Comparison of ENCODE assay signal across 17 mouse cellular contexts in genomic region chr10:92453550-92453949, GRCm38 (mm10).
"Had no signal": no experiment of that assay in that cellular context is flagged by ENCODE, and none has a peak within 500 bp of the region (broad histone marks: within the 10 kb centered on the region; RNA-seq: fewer than 3 reads in every experiment).

No protein-coding gene starts in this region.

- H3K27me3 ChIP-seq: liver, embryonic 13.5 days; midbrain, embryonic 13.5 days; neural tube, embryonic 13.5 days; stomach, embryonic 15.5 days had no signal

- H3K4me1 ChIP-seq: liver, embryonic 13.5 days; midbrain, embryonic 10.5 days; midbrain, embryonic 13.5 days; neural tube, embryonic 13.5 days; stomach, embryonic 15.5 days had no signal

- H3K4me3 ChIP-seq: left cerebral cortex, adult 2 months; liver, embryonic 13.5 days; midbrain, embryonic 10.5 days; midbrain, embryonic 13.5 days; myocyte; neural tube, embryonic 13.5 days; stomach, embryonic 15.5 days had no signal

- H3K4me2 ChIP-seq: liver, embryonic 13.5 days; midbrain, embryonic 13.5 days; neural tube, embryonic 13.5 days; stomach, embryonic 15.5 days had no signal

- ATAC-seq: intestine, postnatal 0 days; midbrain, embryonic 13.5 days; midbrain, embryonic 16.5 days had no signal

- DNase-seq: layer of hippocampus, postnatal 36 days; liver, embryonic 13.5 days; lung, adult 2 months; lung, postnatal 14 days; lung, postnatal 4 days; retina, postnatal 1 day; right cerebral cortex, postnatal 25 days; spleen, adult 18-20 months; thymus, postnatal 25 days had no signal

- H3K9me3 ChIP-seq: midbrain, embryonic 10.5 days; midbrain, embryonic 13.5 days; neural tube, embryonic 13.5 days; stomach, embryonic 15.5 days had no signal

- H3K36me3 ChIP-seq: liver, embryonic 13.5 days; midbrain, embryonic 10.5 days; midbrain, embryonic 13.5 days; neural tube, embryonic 13.5 days; stomach, embryonic 15.5 days had no signal

- H3K9ac ChIP-seq: liver, embryonic 13.5 days; midbrain, embryonic 13.5 days; neural tube, embryonic 13.5 days; stomach, embryonic 15.5 days had no signal

- H3K27ac ChIP-seq: left cerebral cortex, adult 2 months; liver, embryonic 13.5 days; midbrain, embryonic 10.5 days; midbrain, embryonic 13.5 days; neural tube, embryonic 13.5 days; stomach, embryonic 15.5 days had no signal
